Comparison of ENCODE assay signal across 11 mouse cellular contexts in genomic region chr17:88473766-88474165, GRCm38 (mm10). TPM values are rescaled to one million over a fixed set of nuclear protein-coding genes. Genes with fewer than 3 reads are reported as not detected.
DNase-seq lines count a peak whose midpoint lies in the region; ATAC-seq lines count a peak whose summit lies in the region.
"Had no signal": no experiment of that assay in that cellular context is flagged by ENCODE, and none has a peak within 500 bp of the region (broad histone marks: within the 10 kb centered on the region; RNA-seq: fewer than 3 reads in every experiment).

No protein-coding gene starts in this region.

- no peak for ATAC-seq in midbrain, embryonic 14.5 days (ENCODE audit: low FRiP score, low TSS enrichment)
- no peak for ATAC-seq in midbrain, embryonic 15.5 days (replicated peaks)

- WGBS in midbrain, embryonic 14.5 days: 54% methylated on average over 2 of the region's 2 CpGs
- 52% methylated on average over 2 of the region's 2 CpGs for WGBS in midbrain, embryonic 15.5 days

- no peaks in the 10 kb centered on the region for H3K27me3 ChIP-seq in midbrain, embryonic 14.5 days (ENCODE audit: control insufficient read depth, insufficient read depth, low read length)
- no peaks in the 10 kb centered on the region for H3K27me3 ChIP-seq in midbrain, embryonic 15.5 days (replicated peaks)
- H3K27me3 ChIP-seq: hindbrain, embryonic 15.5 days had no signal

- no peak overlapping the region for H3K27ac ChIP-seq in midbrain, embryonic 14.5 days (replicated peaks; ENCODE audit: low read depth, low read length)
- H3K27ac ChIP-seq in midbrain, embryonic 15.5 days: no peak overlapping the region
- H3K27ac ChIP-seq: heart, embryonic 10.5 days had no signal

- no peak overlapping the region for H3K9ac ChIP-seq in midbrain, embryonic 14.5 days (replicated peaks; ENCODE audit: low read length)
- H3K9ac ChIP-seq in midbrain, embryonic 15.5 days: no peak overlapping the region
- H3K9ac ChIP-seq: hindbrain, embryonic 15.5 days had no signal

- DNase-seq in heart, adult 11 months: peak; percentile 13
- DNase-seq in heart, postnatal 36 days: no peak
- peak; percentile 84 for DNase-seq in midbrain, embryonic 14.5 days
- DNase-seq in layer of hippocampus, postnatal 36 days: peak; percentile 24 to 29
- DNase-seq in telencephalon, adult 2 months (ENCODE audit: low read depth, low spot score): peak; percentile 44
- DNase-seq in lung, postnatal 25 days (ENCODE audit: low spot score): no peak
- DNase-seq: cerebellum, adult 9-11 months; thymus, postnatal 4 days had no signal

- H3K9me3 ChIP-seq in midbrain, embryonic 14.5 days (ENCODE audit: control insufficient read depth, low read length): no peaks in the 10 kb centered on the region
- H3K9me3 ChIP-seq in midbrain, embryonic 15.5 days: no peaks in the 10 kb centered on the region
- H3K9me3 ChIP-seq: heart, embryonic 10.5 days had no signal

- H3K4me3 ChIP-seq in midbrain, embryonic 14.5 days (replicated peaks; ENCODE audit: low read depth, low read length): no peak overlapping the region
- H3K4me3 ChIP-seq in midbrain, embryonic 15.5 days: no peak overlapping the region
- H3K4me3 ChIP-seq: heart, embryonic 10.5 days; hindbrain, embryonic 15.5 days had no signal

- intact Hi-C loops in heart, postnatal 36 days (cut with DNase I): no loop called here

- H3K36me3 ChIP-seq in midbrain, embryonic 14.5 days (ENCODE audit: control insufficient read depth, insufficient read depth, low read length): peaks cover 5% of the 10 kb centered on the region; the same call in 1 of the 2 replicates
- H3K36me3 ChIP-seq in midbrain, embryonic 15.5 days (replicated peaks): no peaks in the 10 kb centered on the region

- H3K4me1 ChIP-seq in midbrain, embryonic 14.5 days (ENCODE audit: control insufficient read depth, insufficient read depth, low read length): no peaks in the 10 kb centered on the region
- 0 out of 2 replicates have a peak, but pooled peaks cover 2% of the 10 kb centered on the region for H3K4me1 ChIP-seq in midbrain, embryonic 15.5 days
- H3K4me1 ChIP-seq: heart, embryonic 10.5 days had no signal

- no peak overlapping the region for H3K4me2 ChIP-seq in midbrain, embryonic 14.5 days (ENCODE audit: low read length)
- H3K4me2 ChIP-seq in midbrain, embryonic 15.5 days: no peak overlapping the region
- H3K4me2 ChIP-seq: hindbrain, embryonic 15.5 days had no signal

RNA-seq across cellular contexts. Expression of gene Foxn2, which starts 33.3 kb away (rescaled TPM):
- 1 to 10 TPM; 8.7 to 9.9 TPM for total RNA-seq in heart, postnatal 36 days (2021)
- 7.7 and 9.8 TPM in 2 replicates for polyA plus RNA-seq in midbrain, embryonic 14.5 days (2014; fragmentation: Nextera tagmentation; extraction: Ambion mirVana)
- polyA plus RNA-seq in midbrain, embryonic 15.5 days (2015; fragmentation: Nextera tagmentation; extraction: Ambion mirVana): 8.0 and 8.1 TPM in 2 replicates
- 10 to 100 TPM; 23.5 to 26.1 TPM for total RNA-seq in layer of hippocampus, postnatal 36 days (2021)

RNA-seq across cellular contexts. Expression of gene Ppp1r21, which starts 56.2 kb away (rescaled TPM):
- 10 to 100 TPM in 1 of 2 experiments, 1 to 10 TPM in 1; 9.6 to 13.4 TPM for total RNA-seq in heart, postnatal 36 days (2021)
- 47.2 and 48.6 TPM in 2 replicates for polyA plus RNA-seq in midbrain, embryonic 14.5 days (2014; fragmentation: Nextera tagmentation; extraction: Ambion mirVana)
- polyA plus RNA-seq in midbrain, embryonic 15.5 days (2015; fragmentation: Nextera tagmentation; extraction: Ambion mirVana): 38.3 and 38.5 TPM in 2 replicates
- 10 to 100 TPM; 74.8 to 90.1 TPM for total RNA-seq in layer of hippocampus, postnatal 36 days (2021)

Comparison
In these comparisons a context has a peak if more than half of its experiments do, and no peak if none do; other contexts are left out.
1. DNase-seq: peak in heart, adult 11 months (single experiment), midbrain, embryonic 14.5 days (single experiment), layer of hippocampus, postnatal 36 days (2 of 2) and telencephalon, adult 2 months (single experiment); none in heart, postnatal 36 days (0 of 2) and lung, postnatal 25 days (single experiment).
2. RNA of gene Ppp1r21, which starts 56.2 kb away (total RNA-seq): 74.8 to 90.1 TPM in layer of hippocampus, postnatal 36 days; 9.6 to 13.4 TPM in heart, postnatal 36 days; every median in the first group is over 4 times any median in the second.